Mouse (Mus musculus) C2C12 (cell line): ENCODE measurements around the gene Fer. TPM values are rescaled to one million over a fixed set of nuclear protein-coding genes. Genes with fewer than 3 reads are reported as not detected.

ENCODE experiments used
- H3K27me3 ChIP-seq: one replicate; pipeline ENCODE4 v1.6.1; 2011; ENCODE audit not compliant: control insufficient read depth, insufficient read depth, insufficient read length
- H3K36me3 ChIP-seq: one replicate; pipeline ENCODE4 v1.6.1; 2011; ENCODE audit not compliant: control insufficient read depth, insufficient read depth
- H3K4me3 ChIP-seq: one replicate; pipeline ENCODE4 v1.5.1; 2011; ENCODE audit warnings: mild to moderate bottlenecking, control low read depth; ENCODE audit not compliant: poor library complexity, insufficient read depth, severe bottlenecking
- H3K79me2 ChIP-seq: one replicate; pipeline ENCODE4 v1.6.1; 2011; ENCODE audit not compliant: control insufficient read depth, insufficient read depth
- H3K79me3 ChIP-seq: one replicate; pipeline ENCODE4 v1.6.1; 2011; ENCODE audit warnings: low read depth, control low read depth
- H3ac ChIP-seq: one replicate; pipeline ENCODE3; 2011; ENCODE audit warnings: low read depth; ENCODE audit not compliant: control insufficient read depth, insufficient read length
- CEBPB ChIP-seq: IDR thresholded peaks from one replicate; pipeline ENCODE4 v1.6.1; 2011; ENCODE audit warnings: low read depth, mild to moderate bottlenecking, control low read depth, moderate library complexity
- CTCF ChIP-seq: IDR thresholded peaks from one replicate; pipeline ENCODE4 v1.5.1; 2011; ENCODE audit not compliant: control insufficient read depth, insufficient read depth, insufficient read length
- FOSL1 ChIP-seq: IDR thresholded peaks from one replicate; pipeline ENCODE4 v1.8.0; 2011; ENCODE audit warnings: mild to moderate bottlenecking, low read length; ENCODE audit not compliant: poor library complexity, insufficient read depth, severe bottlenecking
- MAX ChIP-seq: IDR thresholded peaks from one replicate; pipeline ENCODE4 v1.6.1; 2011; ENCODE audit warnings: mild to moderate bottlenecking, control low read depth
- MYOD1 ChIP-seq: IDR thresholded peaks from one replicate; pipeline ENCODE4 v1.6.1; 2011; ENCODE audit warnings: low read depth; ENCODE audit not compliant: control insufficient read depth, insufficient read length
- MYOG ChIP-seq: IDR thresholded peaks from one replicate; pipeline ENCODE4 v1.6.1; 2011; ENCODE audit not compliant: control insufficient read depth, insufficient read length; ENCODE audit errors: extremely low read depth
- USF1 ChIP-seq: IDR thresholded peaks from one replicate; pipeline ENCODE4 v1.6.1; 2011; ENCODE audit warnings: low read depth, mild to moderate bottlenecking, control low read depth, moderate library complexity
- polyA plus RNA-seq: library from polyadenylated mRNA; unstranded; fragments of >200 nt; fragmentation: generic; extraction: Trizol; gene quantifications from one replicate; pipeline ENCODE4 v1.2.1, GENCODE M21; 2012; ENCODE audit warnings: missing spikeins

Fer gene
- polyA plus RNA-seq, 1 experiment, result 8.8 TPM

DNA sequence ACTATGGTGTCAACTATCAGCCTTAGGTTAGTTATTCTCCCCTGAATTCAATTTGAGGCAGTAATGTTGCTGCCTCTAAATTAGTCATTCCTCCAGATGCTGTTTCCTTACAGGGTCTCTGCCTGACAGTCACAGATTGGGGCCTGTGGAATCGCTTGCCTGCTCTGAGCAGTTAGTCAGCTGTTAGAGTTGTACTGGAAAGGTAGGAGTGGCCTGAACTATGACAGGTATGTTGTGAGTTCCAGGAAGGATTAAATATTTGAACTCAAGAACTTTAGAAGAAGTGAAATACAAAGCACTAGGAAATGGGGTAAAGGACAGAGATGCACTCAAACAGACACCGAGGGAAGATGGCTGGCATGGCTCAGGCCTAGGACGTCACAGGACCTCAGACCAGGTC is 233.9 kb downstream of the Fer start:
- Histone ChIP-seq H3K27me3 (no peaks in the 10 kb centered on the region), H3K36me3 (no peaks in the 10 kb centered on the region), H3K79me3 (no peaks in the 10 kb centered on the region), H3K4me3 (no peak overlapping the region), H3K79me2 (no peaks in the 10 kb centered on the region), H3ac (no peak overlapping the region)
- TF ChIP-seq FOSL1 (no peak), USF1 (no peak), MAX (no peak), CTCF (no peak), MYOG (no peak), MYOD1 (no peak), CEBPB (no peak)

DNA sequence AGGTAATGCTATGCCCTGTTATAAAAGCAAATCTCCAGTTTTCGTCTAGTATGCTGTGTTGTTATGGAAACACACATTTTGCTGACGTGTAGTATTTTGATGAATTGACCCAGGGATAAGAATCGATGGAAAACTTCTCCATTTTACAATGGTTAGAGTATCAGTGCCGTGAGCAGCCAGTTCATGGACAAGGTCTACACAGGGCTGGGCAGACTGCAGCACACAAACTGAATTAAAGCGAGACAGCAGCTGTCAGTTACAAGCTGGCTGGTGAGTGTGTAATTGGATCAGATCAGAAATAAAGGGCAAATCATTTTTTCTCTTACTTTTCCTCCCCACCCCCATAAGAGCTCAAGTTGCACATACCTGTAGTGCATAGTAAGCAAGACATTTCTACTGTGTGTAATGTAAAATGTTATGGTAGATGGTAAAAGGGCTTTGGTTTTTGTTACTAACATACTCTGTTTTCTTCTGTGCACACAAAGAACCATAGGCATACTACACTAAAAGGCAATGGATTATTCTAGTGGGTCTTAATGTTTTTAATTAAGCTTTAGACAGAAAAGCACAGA is 235.0 kb downstream of the Fer start:
- H3K79me2 ChIP-seq, result no peaks in the 10 kb centered on the region
- no peaks in the 10 kb centered on the region for H3K79me3 ChIP-seq
- no peaks in the 10 kb centered on the region for H3K27me3 ChIP-seq
- H3K4me3 ChIP-seq, result no peak overlapping the region
- no peaks in the 10 kb centered on the region for H3K36me3 ChIP-seq
- no peak overlapping the region for H3ac ChIP-seq
- no peak for TF ChIP-seq MYOG
- no peak for TF ChIP-seq MAX
- no peak for TF ChIP-seq MYOD1
- no peak for TF ChIP-seq USF1
- no peak for TF ChIP-seq CTCF
- TF ChIP-seq CEBPB, result no peak
- TF ChIP-seq FOSL1, result no peak

DNA sequence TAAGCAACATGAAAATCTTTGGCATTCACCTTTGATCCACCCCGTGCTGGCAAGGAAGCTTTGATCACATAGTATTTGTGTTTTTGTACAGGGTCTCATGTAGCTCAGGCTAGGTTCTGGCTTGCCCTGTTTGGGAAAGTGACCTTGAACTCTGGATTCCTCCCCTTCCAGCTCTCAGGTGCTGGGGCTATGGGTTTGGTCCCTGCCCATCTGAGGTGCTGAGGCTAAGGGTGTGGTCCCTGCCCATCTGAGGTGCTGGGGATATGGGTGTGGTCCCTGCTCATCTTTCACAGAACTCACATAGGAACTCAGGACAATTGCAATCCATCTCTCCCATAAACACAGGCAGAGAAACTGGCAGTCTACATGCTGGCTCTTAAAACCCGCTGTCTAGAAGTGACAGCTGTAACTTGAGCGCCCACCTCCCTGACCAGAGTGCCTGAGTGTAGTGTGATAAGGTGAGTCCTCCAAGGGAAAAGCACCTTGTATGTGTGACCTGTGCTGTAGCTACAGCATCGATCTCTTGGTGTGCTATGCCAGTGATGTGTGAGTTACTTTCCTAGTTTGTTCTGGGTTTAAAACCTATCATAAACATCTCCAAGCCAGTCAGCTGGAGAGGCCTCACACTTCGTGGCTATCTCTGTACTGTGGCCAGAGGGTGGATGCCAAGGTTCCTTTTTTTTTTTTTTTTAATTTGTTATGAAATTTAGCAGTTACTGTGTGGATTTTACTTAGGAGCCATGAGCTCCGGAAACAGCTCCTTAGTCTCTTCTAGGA is 236.7 kb downstream of the Fer start:
- no peak overlapping the region for H3ac ChIP-seq
- H3K27me3 ChIP-seq, result no peaks in the 10 kb centered on the region
- H3K79me3 ChIP-seq, result no peaks in the 10 kb centered on the region
- no peaks in the 10 kb centered on the region for H3K79me2 ChIP-seq
- TF ChIP-seq MAX (no peak), CEBPB (no peak), CTCF (no peak), USF1 (no peak), MYOG (no peak), MYOD1 (no peak), FOSL1 (no peak)
- no peaks in the 10 kb centered on the region for H3K36me3 ChIP-seq
- no peak overlapping the region for H3K4me3 ChIP-seq

DNA sequence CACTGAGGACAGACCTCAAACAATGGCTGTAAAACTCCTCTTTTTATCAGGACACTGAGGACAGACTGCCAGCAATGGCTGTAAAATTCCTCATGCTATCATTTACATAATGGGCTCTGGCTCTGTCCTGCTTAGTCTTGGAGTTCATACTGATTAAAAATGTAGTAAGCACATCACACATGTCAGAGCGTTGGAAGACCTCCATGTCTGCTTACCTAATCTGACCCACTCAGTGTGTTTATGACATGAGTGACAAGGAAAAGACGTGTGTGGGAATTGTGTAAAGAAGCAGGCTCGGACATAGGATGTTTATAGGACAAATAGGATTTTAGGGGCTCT is 237.3 kb downstream of the Fer start:
- Histone ChIP-seq H3K79me3 (no peaks in the 10 kb centered on the region), H3ac (no peak overlapping the region), H3K27me3 (no peaks in the 10 kb centered on the region), H3K4me3 (no peak overlapping the region), H3K36me3 (no peaks in the 10 kb centered on the region), H3K79me2 (no peaks in the 10 kb centered on the region)
- TF ChIP-seq MYOG (no peak), MYOD1 (no peak), USF1 (no peak), CEBPB (no peak)

DNA sequence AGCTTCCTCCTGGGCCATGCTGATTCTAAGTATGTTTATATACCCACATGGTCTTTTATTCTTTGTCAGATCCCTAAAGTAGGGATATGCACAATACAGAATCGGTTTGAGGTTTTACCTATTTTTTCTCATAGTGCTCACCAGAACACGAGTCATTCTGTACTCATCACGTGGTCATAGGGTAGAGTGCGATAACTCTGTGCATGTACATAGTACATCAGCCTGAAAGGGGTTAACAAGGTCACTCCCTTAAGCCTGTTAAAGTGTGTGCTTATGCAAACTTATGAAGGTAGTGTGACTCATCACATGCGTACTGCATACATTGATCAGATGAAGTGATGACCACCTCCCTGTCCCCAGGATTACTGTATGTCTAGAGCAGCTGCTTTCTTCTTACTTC is 245.9 kb downstream of the Fer start:
- no peaks in the 10 kb centered on the region for H3K36me3 ChIP-seq
- no peaks in the 10 kb centered on the region for H3K79me2 ChIP-seq

DNA sequence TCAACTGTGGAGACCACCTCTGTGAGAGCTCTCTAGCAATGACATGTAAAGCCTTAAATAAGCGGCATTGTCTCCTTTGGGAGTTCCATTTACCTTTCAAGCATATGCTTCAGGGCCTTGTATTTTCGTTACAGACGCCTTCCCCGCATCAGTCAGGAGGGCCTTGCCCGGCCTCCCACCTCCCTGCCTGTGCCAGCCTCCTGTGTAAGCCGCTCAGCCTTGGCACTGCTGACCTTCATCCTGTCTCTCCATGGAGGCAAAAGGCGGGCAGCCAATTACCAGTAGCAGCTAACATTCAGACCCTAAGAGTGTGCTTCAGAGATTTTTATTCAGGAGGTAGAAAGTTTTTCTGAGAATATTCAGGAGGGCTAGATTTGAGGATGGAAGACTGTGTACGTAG is 247.0 kb downstream of the Fer start:
- no peak overlapping the region for H3K4me3 ChIP-seq
- TF ChIP-seq CEBPB (no peak), CTCF (no peak)
- no peaks in the 10 kb centered on the region for H3K27me3 ChIP-seq
- no peaks in the 10 kb centered on the region for H3K79me2 ChIP-seq
- no peaks in the 10 kb centered on the region for H3K36me3 ChIP-seq
- no peaks in the 10 kb centered on the region for H3K79me3 ChIP-seq
- no peak overlapping the region for H3ac ChIP-seq

More for the DNA sequence above, 245.9 kb downstream of the Fer start:
- Histone ChIP-seq H3K4me3 (no peak overlapping the region), H3K79me3 (no peaks in the 10 kb centered on the region), H3K27me3 (no peaks in the 10 kb centered on the region), H3ac (no peak overlapping the region)
- TF ChIP-seq USF1 (peak; percentile 83), MAX (no peak), CTCF (no peak), FOSL1 (no peak), CEBPB (no peak), MYOG (no peak), MYOD1 (peak; percentile 7)
